ENCODE assay signal across 8 mouse cellular contexts in genomic region chr6:54817266-54817767, GRCm38 (mm10). TPM values are rescaled to one million over a fixed set of nuclear protein-coding genes. Genes with fewer than 3 reads are reported as not detected.
DNase-seq lines count a peak whose midpoint lies in the region; ATAC-seq lines count a peak whose summit lies in the region.

No protein-coding gene starts in this region.

- H3K27ac ChIP-seq in hindbrain, embryonic 13.5 days, result peak overlapping the region; percentile 97

- intact Hi-C loops in left cerebral cortex, postnatal 14 days (cut with DNase I), result loop anchor here (2.0 to 10.0 kb wide), 3 partner anchors 115 to 347 kb away; partner anchors contain the start of gene Ggct

- 0 out of 2 replicates have a peak, but pooled peaks cover 4% of the 10 kb centered on the region for H3K27me3 ChIP-seq in hindbrain, embryonic 13.5 days

- peak overlapping the region; percentile 68 for H3K4me2 ChIP-seq in hindbrain, embryonic 13.5 days

- ATAC-seq in hindbrain, embryonic 13.5 days (ENCODE audit: low FRiP score), result peak; percentile 33
- peak; percentile 59 for ATAC-seq in megakaryocyte progenitor cell, adult 5-6 weeks (replicated peaks; ENCODE audit: poor library complexity)

- WGBS in hindbrain, embryonic 13.5 days, result 0% methylated on average over 34 of the region's 39 CpGs

- no peaks in the 10 kb centered on the region for H3K9me3 ChIP-seq in hindbrain, embryonic 13.5 days

- no peaks in the 10 kb centered on the region for H3K36me3 ChIP-seq in hindbrain, embryonic 13.5 days

- peaks cover 30% of the 10 kb centered on the region for H3K4me1 ChIP-seq in hindbrain, embryonic 13.5 days (replicated peaks)

- peak; percentile 77 for DNase-seq in ZHBTc4 (ENCODE audit: low read depth, low spot score)
- peak; percentile 64 for DNase-seq in cerebellum, adult 9-11 months
- peak; percentile 21 for DNase-seq in frontal cortex, postnatal 14 days (ENCODE audit: low spot score in 2 of 2)
- peak; percentile 34 for DNase-seq in left cerebral cortex, postnatal 14 days (ENCODE audit: low spot score in 2 of 2)
- peak; percentile 43 for DNase-seq in right cerebral cortex, postnatal 14 days
- peak; percentile 75 for DNase-seq in yolk sac, embryonic 10.5 days (ENCODE audit: low spot score)

- peak overlapping the region; percentile 94 for H3K9ac ChIP-seq in hindbrain, embryonic 13.5 days

- H3K4me3 ChIP-seq in hindbrain, embryonic 13.5 days, result peak overlapping the region; percentile 87

RNA-seq across cellular contexts. Expression of gene Znrf2, which starts 0.6 kb away (rescaled TPM):
- polyA plus RNA-seq in hindbrain, embryonic 13.5 days (2015; fragmentation: Nextera tagmentation; extraction: Ambion mirVana), result 5.6 and 5.9 TPM in 2 replicates
- 10 to 100 TPM; 19.4 to 21.8 TPM for total RNA-seq in left cerebral cortex, postnatal 14 days (2021)
- 71.1 and 75.3 TPM in 2 replicates for total RNA-seq in megakaryocyte progenitor cell, adult 5-6 weeks (2015)
- 61.4 and 66.6 TPM in 2 replicates for total RNA-seq in megakaryocyte progenitor cell, adult 5-6 weeks (2017)

Comparison
In these comparisons a context has a peak if more than half of its experiments do, and no peak if none do; other contexts are left out.
1. Peak in every context shown above with its lines: DNase-seq, ATAC-seq, H3K4me3 ChIP-seq and H3K27ac ChIP-seq.
2. DNase-seq: peak in every context shown above with its lines; median percentile 77 in ZHBTc4; 75 in yolk sac, embryonic 10.5 days; 64 in cerebellum, adult 9-11 months; 43 in right cerebral cortex, postnatal 14 days; 34 in left cerebral cortex, postnatal 14 days; 21 in frontal cortex, postnatal 14 days.